Mouse (Mus musculus): ENCODE data around the gene Nipa1.
A peak's percentile ranks its signal among the peaks of the same experiment; 100 is the strongest.

Nipa1 gene

GRCm38 (mm10) chr7:55998997-55999396 is 20.8 kb downstream of the Nipa1 start:
- DNase-seq, result no peak

DNA sequence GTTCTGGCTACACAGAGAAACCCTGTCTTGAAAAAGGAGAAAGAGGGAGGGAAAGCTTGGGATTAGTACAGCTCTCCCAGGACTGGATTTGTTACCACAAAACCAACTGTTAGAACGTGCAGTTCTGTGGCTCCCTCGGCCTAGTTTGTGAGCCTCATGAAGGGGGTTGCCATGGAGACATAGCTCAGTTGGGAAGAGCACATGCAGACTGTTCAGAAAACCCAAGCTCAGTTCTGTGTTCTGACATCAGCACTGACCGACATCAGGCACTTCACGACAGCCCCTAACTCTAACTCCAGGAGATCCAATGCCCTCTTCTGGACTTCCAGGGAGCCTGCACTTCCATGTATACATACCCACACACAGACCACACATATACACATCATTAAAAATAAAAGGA is 24.7 kb downstream of the Nipa1 start:
- DNase-seq, result no peak

GRCm38 (mm10) chr7:55991858-55992257 is 27.9 kb downstream of the Nipa1 start:
- DNase-seq, result no peak

DNA sequence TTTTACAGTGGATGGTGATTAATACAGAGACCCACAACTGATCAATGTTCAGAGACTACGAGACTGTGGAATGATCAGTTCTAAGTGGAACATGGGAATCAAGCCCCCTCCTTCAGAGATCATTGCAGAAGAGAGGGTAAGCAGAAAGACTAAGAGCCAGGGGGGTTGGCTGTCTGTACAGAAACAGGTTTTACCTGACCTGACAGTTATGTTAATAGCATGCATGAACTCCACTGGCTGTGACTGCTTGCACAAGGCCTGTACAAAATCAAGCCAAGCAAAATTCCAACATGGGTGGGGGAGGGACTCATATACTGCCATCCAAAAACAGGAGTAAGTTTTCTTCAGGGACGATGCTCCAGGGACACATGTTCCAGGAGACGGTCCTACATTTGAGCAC is 28.6 kb downstream of the Nipa1 start:
- no peak for DNase-seq

GRCm38 (mm10) chr7:55986526-55987214 is 33.1 kb downstream of the Nipa1 start:
- DNase-seq, result peak; percentile 7 to 13

DNA sequence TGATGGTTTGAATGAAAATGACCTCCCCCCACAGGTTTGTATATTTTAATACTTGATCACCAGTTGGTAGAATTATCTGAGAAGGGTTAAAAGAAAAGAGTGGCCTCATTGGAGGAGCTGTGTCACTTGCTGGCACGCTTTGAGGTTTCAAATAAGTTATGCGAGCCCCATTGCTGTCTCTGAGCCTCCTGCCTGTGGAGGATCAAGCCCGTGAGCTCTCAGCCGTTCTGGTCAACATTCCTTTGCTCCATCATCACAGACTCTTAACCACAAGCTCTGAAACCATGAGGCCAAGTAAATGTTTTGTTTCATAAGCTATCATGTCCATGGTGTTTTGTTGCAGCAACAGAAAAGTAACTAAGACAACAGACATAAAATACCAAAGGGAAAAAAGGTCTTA is 35.0 kb downstream of the Nipa1 start:
- DNase-seq, result no peak

GRCm38 (mm10) chr7:55983107-55983506 is 36.6 kb downstream of the Nipa1 start:
- no peak for DNase-seq

- DNase-seq, result no peak
Observed at GRCm38 (mm10) chr7:55982010-55982700, 37.6 kb downstream of the Nipa1 start.

DNA sequence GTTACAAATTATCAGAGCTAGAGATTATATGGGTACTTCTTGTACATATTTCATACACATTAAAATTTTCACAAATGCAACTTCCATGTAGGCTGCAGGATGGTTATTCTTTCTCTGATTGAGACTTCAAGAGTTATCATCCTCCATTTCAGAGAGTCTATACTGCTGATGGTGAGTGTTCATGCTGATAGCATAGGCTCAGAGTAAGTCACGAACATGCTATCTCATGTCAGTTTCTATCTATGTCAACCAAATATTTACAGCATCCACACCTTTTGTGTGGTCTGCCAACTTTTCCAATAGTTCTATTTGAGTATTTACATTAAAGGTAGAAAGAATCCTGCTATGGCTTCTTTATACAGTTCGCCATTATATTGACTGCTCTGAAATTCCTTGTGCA is 38.2 kb downstream of the Nipa1 start:
- no peak for DNase-seq

GRCm38 (mm10) chr7:55974429-55974828 is 45.3 kb downstream of the Nipa1 start:
- DNase-seq, result no peak

GRCm38 (mm10) chr7:55969415-55969814 is 50.3 kb downstream of the Nipa1 start:
- DNase-seq, result no peak

DNA sequence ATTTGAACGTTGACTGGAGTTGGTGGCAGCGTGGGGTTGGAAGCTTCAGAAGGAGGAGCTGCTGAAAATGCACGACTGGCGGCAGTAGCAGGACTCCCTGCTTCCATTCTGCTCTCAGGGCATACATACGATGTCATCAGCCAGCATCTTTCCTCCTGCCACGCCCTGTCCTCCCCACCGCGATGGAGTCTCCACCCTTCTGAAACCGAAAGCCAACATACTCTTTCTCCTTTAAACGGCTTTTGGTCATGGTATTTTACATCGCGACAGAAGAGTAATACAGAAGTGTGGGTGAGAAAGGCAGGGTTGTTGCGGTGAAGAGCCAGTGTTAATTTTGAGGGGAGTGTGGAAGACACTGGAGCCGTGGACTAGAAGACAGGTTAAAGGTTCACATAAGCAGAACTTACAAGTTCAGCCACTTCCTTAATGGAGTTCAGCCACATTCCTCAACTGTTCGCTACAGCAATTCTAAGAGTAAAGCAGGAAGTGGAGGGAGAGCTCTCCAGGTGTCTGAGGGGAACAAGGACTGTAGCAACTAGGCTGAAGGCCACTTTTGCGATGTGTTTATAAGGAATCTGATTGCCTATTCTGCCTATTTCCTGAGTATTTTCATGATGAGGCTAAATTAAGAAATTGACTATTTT is 51.4 kb downstream of the Nipa1 start:
- DNase-seq, result peak; percentile 9 to 10

- no peak for DNase-seq
Observed at GRCm38 (mm10) chr7:55966866-55967460, 52.8 kb downstream of the Nipa1 start.

- DNase-seq, result peak; percentile 77 to 79
Observed at GRCm38 (mm10) chr7:55962004-55962908, 57.5 kb downstream of the Nipa1 start, which contains the start of gene Nipa2. Gene Nipa2, minus strand, starts transcription at chr7:55962476.

GRCm38 (mm10) chr7:55960506-55960905 is 59.2 kb downstream of the Nipa1 start:
- no peak for DNase-seq

GRCm38 (mm10) chr7:55959801-55960200 is 60.0 kb downstream of the Nipa1 start:
- no peak for DNase-seq

DNA sequence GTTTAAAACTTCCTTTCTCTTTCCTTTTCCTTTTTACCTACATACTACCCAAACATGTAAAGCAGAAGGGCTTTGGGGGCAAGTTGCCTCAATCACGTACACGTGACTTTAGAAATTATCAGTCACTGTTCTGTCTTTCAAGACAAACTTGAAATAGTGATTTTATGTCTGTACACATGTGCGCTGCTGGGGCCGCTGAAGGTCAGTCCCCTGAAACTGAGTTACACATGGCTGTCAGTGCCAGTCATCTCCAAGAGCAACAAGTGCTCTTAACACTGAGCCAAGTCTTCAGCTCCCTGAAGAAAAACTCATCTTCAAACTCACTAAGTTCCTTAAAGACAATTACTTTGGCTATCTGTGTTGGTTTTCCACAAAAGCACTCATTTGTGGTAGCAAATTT is 61.8 kb downstream of the Nipa1 start:
- DNase-seq, result no peak

DNA sequence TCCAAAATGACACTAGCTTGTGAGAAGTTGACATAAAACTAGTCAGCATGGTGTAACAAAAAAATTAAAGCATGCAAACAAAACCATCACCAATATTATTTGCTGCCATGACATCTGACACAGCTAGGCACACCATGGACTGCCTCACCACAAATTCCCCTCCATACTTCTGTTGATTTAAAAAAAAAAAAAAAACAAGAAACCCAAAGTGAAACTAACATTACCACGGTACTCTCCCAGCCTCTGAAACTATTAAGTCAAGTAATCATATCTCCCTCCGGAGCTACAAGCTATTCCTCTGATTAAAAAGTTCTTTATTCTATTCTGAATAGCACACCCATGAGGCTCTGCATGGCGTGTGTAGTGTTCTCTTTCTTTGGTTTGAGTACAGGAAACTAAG is 62.6 kb downstream of the Nipa1 start:
- no peak for DNase-seq

DNA sequence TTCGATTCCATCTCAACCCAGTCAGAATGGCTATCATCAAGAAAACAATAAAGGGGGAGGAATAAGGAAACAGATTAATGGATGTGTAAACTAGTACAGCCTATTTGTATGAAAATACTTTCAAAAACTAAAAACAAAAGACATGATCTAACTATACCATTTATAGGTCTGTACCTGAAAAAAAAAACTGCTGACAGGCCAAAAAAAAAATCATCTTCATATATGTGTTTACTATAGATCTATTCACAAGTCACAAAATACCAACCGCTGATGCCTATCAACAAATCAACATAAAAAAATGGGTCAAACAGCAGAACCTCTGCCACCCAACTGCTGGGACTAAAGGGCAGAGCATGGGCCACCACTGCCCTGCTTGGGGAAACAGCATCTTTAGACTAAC is 63.7 kb downstream of the Nipa1 start:
- no peak for DNase-seq

DNA sequence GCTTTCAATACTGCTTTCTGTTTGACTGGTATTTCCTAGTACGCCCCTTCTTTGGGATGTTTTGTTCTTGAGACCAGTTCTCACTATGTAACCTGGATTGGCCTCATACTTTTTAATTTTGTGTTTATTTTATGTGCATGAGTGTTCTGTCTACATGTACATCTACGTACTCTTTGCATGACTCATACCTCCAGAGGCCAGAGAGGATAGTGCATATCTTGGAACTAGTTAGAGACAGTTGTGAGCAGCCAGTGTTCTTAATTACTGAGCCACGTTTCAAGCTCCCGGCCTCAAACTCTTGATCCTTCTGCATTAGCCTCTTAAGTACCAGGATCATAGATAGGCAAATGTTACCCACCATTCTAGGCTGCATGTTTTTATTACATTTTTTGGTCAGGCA is 81.4 kb downstream of the Nipa1 start:
- DNase-seq, result no peak

- DNase-seq, result no peak
Observed at GRCm38 (mm10) chr7:55935025-55935424, 84.7 kb downstream of the Nipa1 start.

- no peak for DNase-seq
Observed at GRCm38 (mm10) chr7:55928649-55929048, 91.1 kb downstream of the Nipa1 start.
